Mouse (Mus musculus): ENCODE data around the gene Cavin1. TPM values are rescaled to one million over a fixed set of nuclear protein-coding genes. Genes with fewer than 3 reads are reported as not detected.
A peak's percentile ranks its signal among the peaks of the same experiment; 100 is the strongest.

Cavin1 gene
- polyA plus RNA-seq, 1 experiment from 2014 or later = 348 TPM

DNA sequence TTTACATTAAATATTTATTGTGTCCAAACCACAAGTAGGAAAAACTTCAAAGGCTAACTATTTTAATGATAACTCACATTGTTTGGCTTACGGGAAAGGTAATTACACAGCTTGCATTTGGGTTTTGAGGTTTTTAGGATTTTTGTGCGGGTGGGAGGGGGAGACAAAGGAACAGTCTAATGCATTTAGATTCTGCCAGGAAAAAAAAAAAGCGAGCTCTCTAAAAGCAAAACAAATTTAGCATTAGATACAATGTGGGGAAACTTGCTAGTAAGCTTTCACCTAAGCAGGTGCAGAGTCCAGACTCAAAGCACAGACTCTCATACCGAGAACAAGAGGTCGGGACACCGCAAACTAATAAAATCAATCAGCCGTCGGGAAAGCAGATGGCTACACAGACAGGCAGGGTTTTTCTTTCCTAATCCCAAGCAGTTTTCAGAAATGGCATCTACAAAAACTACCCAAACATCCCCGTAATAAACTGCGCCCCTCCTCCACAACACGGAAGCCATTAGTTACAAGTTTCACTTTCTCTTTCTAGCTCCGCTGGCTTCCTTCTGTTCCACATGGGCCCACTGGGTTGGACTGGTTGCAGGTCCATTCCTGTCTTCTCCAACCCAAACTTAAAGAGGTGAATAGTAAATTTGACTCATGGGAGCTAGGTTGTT lies 39.3 kb downstream of the Cavin1 start:
- WGBS = 71% methylated on average over 12 of the region's 12 CpGs
- Histone ChIP-seq H3K4me3 (peak overlapping the region; percentile 27), H3K9ac (no peak overlapping the region), H3K4me2 (peak overlapping the region; percentile 53), H3K27me3 (replicated peaks) (no peaks in the 10 kb centered on the region), H3K36me3 (peaks cover 14% of the 10 kb centered on the region), H3K9me3 (no peaks in the 10 kb centered on the region), H3K27ac (replicated peaks) (no peak overlapping the region), H3K4me1 (peaks cover 44% of the 10 kb centered on the region)
- no peak for ATAC-seq (ENCODE audit: extremely low read depth, insufficient number of reproducible peaks, low FRiP score, low TSS enrichment)

DNA sequence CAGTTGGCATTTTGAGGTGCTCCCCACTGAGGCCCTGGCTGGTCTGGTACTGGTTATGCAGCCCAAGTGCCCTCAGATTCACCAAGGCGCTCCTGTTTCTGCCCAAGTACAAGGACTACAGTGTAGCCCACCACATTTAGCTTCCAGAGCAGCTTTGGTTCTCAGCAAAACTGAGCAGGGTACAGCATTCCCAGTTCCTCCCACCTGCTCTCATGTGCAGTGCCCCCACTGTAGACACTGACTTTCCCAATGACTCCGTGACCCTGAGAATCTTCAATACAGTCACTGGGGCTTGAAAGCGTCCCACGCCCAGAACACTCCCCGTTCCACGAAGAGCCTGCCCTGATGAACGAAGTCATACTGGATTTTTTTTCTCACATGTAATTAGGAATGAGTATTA lies 40.1 kb downstream of the Cavin1 start:
- WGBS = 74% methylated on average over 7 of the region's 7 CpGs
- no peak for ATAC-seq (ENCODE audit: extremely low read depth, insufficient number of reproducible peaks, low FRiP score, low TSS enrichment)
- Histone ChIP-seq H3K9ac (peak overlapping the region; percentile 24; the same call in 1 of the 2 replicates), H3K4me3 (no peak overlapping the region), H3K27ac (replicated peaks) (no peak overlapping the region), H3K4me2 (no peak overlapping the region), H3K9me3 (no peaks in the 10 kb centered on the region), H3K36me3 (peaks cover 14% of the 10 kb centered on the region), H3K4me1 (peaks cover 37% of the 10 kb centered on the region), H3K27me3 (replicated peaks) (no peaks in the 10 kb centered on the region)

- peaks cover 25% of the 10 kb centered on the region for H3K4me1 ChIP-seq
- peaks cover 16% of the 10 kb centered on the region for H3K36me3 ChIP-seq
- H3K27ac ChIP-seq (replicated peaks) = no peak overlapping the region
- no peak overlapping the region for H3K9ac ChIP-seq
- H3K4me3 ChIP-seq = no peak overlapping the region
- H3K9me3 ChIP-seq = no peaks in the 10 kb centered on the region
- H3K27me3 ChIP-seq (replicated peaks) = no peaks in the 10 kb centered on the region
- ATAC-seq (ENCODE audit: extremely low read depth, insufficient number of reproducible peaks, low FRiP score, low TSS enrichment) = no peak
- 73% methylated on average over 3 of the region's 3 CpGs for WGBS
- no peak overlapping the region for H3K4me2 ChIP-seq
These were observed 43.3 kb downstream of the Cavin1 start for GRCm38 (mm10) chr11:100927386-100927785.

- 88% methylated on average over 1 of the region's 1 CpGs for WGBS
- H3K4me3 ChIP-seq = no peak overlapping the region
- no peak overlapping the region for H3K27ac ChIP-seq (replicated peaks)
- ATAC-seq (ENCODE audit: extremely low read depth, insufficient number of reproducible peaks, low FRiP score, low TSS enrichment) = no peak
- H3K4me1 ChIP-seq = peaks cover 15% of the 10 kb centered on the region
- H3K9ac ChIP-seq = no peak overlapping the region
- H3K36me3 ChIP-seq = peaks cover 10% of the 10 kb centered on the region; the same call in 1 of the 2 replicates
- H3K27me3 ChIP-seq (replicated peaks) = no peaks in the 10 kb centered on the region
- H3K9me3 ChIP-seq = no peaks in the 10 kb centered on the region
- no peak overlapping the region for H3K4me2 ChIP-seq
These were observed 46.2 kb downstream of the Cavin1 start for GRCm38 (mm10) chr11:100924386-100924919.

GRCm38 (mm10) chr11:100920887-100921624 lies 49.6 kb downstream of the Cavin1 start:
- Histone ChIP-seq H3K4me2 (no peak overlapping the region), H3K4me1 (peaks cover 15% of the 10 kb centered on the region), H3K4me3 (no peak overlapping the region), H3K27me3 (replicated peaks) (no peaks in the 10 kb centered on the region), H3K27ac (replicated peaks) (no peak overlapping the region), H3K36me3 (peaks cover 30% of the 10 kb centered on the region), H3K9me3 (no peaks in the 10 kb centered on the region), H3K9ac (no peak overlapping the region)
- WGBS = 80% methylated on average over 4 of the region's 4 CpGs
- ATAC-seq (ENCODE audit: extremely low read depth, insufficient number of reproducible peaks, low FRiP score, low TSS enrichment) = no peak

DNA sequence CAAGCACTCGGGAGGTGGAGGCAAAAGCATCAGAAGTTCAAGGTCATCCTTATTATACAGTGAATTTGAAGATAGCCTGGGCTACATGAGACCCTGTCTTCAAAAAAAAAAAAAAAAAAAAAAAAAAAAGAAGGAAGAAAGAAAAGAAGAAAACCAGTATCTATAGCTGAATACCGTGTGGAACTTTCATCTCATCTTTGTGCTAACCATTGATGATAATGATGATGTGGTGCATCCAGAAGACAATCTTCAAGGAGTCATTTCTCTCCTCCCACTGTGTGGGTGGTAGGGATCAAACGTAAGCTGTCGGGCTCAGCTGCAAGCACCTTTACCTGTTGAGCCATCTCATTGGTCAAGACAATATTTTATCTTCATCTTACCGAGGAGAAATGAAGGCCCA lies 52.7 kb downstream of the Cavin1 start:
- Histone ChIP-seq H3K4me2 (no peak overlapping the region), H3K27ac (replicated peaks) (no peak overlapping the region), H3K9me3 (0 out of 2 replicates have a peak, but pooled peaks cover 4% of the 10 kb centered on the region), H3K27me3 (replicated peaks) (no peaks in the 10 kb centered on the region), H3K36me3 (peaks cover 39% of the 10 kb centered on the region), H3K4me1 (peaks cover 15% of the 10 kb centered on the region), H3K4me3 (no peak overlapping the region), H3K9ac (no peak overlapping the region)
- ATAC-seq (ENCODE audit: extremely low read depth, insufficient number of reproducible peaks, low FRiP score, low TSS enrichment) = no peak
- WGBS = 86% methylated on average over 5 of the region's 5 CpGs

DNA sequence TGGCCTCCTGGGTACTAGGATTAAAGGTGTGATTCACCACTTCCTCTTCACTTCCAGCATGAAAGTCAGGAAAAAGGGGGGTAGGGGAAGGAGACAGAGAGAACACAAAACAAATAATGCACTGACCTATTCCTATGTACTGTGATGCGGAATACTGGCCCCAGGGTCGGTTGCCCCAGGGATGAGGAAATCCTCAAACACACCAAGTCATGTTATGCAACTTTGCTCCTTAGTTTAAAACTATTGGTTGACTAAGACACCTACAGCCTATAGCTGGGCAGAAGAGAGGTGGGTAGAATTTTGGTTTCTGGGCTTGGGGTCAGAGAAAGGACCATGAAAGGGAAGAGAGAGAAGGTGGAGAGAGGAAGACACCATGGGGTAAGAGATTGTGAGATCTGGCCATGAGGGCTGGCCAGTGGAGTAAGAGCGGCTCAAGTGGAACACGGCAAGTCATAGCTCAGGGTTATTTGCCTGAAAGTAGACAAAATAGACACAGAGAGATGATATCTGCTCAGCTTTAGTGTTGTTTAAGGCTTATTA lies 54.2 kb downstream of the Cavin1 start:
- no peaks in the 10 kb centered on the region for H3K27me3 ChIP-seq (replicated peaks)
- no peak for ATAC-seq (ENCODE audit: extremely low read depth, insufficient number of reproducible peaks, low FRiP score, low TSS enrichment)
- H3K4me1 ChIP-seq = peaks cover 22% of the 10 kb centered on the region
- no peak overlapping the region for H3K4me3 ChIP-seq
- 82% methylated on average over 4 of the region's 4 CpGs for WGBS
- no peak overlapping the region for H3K4me2 ChIP-seq
- no peak overlapping the region for H3K27ac ChIP-seq (replicated peaks)
- 0 out of 2 replicates have a peak, but pooled peaks cover 4% of the 10 kb centered on the region for H3K9me3 ChIP-seq
- H3K9ac ChIP-seq = no peak overlapping the region
- peaks cover 35% of the 10 kb centered on the region for H3K36me3 ChIP-seq

GRCm38 (mm10) chr11:100915063-100915462 lies 55.6 kb downstream of the Cavin1 start:
- no peak for ATAC-seq (ENCODE audit: extremely low read depth, insufficient number of reproducible peaks, low FRiP score, low TSS enrichment)
- H3K36me3 ChIP-seq = peaks cover 48% of the 10 kb centered on the region
- no peaks in the 10 kb centered on the region for H3K27me3 ChIP-seq (replicated peaks)
- H3K9ac ChIP-seq = no peak overlapping the region
- H3K4me2 ChIP-seq = no peak overlapping the region
- WGBS = 81% methylated on average over 3 of the region's 3 CpGs
- no peak overlapping the region for H3K4me3 ChIP-seq
- H3K9me3 ChIP-seq = 0 out of 2 replicates have a peak, but pooled peaks cover 4% of the 10 kb centered on the region
- H3K4me1 ChIP-seq = peaks cover 19% of the 10 kb centered on the region
- no peak overlapping the region for H3K27ac ChIP-seq (replicated peaks)

- H3K9me3 ChIP-seq = 0 out of 2 replicates have a peak, but pooled peaks cover 4% of the 10 kb centered on the region
- peaks cover 19% of the 10 kb centered on the region for H3K4me1 ChIP-seq
- peaks cover 55% of the 10 kb centered on the region for H3K36me3 ChIP-seq
- no peaks in the 10 kb centered on the region for H3K27me3 ChIP-seq (replicated peaks)
- ATAC-seq (ENCODE audit: extremely low read depth, insufficient number of reproducible peaks, low FRiP score, low TSS enrichment) = no peak
- H3K4me3 ChIP-seq = no peak overlapping the region
- no peak overlapping the region for H3K27ac ChIP-seq (replicated peaks)
- WGBS = 74% methylated on average over 5 of the region's 5 CpGs
- H3K9ac ChIP-seq = no peak overlapping the region
- H3K4me2 ChIP-seq = no peak overlapping the region
These were observed 56.3 kb downstream of the Cavin1 start for GRCm38 (mm10) chr11:100914415-100914814.

- peak overlapping the region; percentile 29 for H3K4me2 ChIP-seq
- H3K4me1 ChIP-seq = peaks cover 19% of the 10 kb centered on the region
- peaks cover 58% of the 10 kb centered on the region for H3K36me3 ChIP-seq
- no peak overlapping the region for H3K4me3 ChIP-seq
- 38% methylated on average over 17 of the region's 17 CpGs for WGBS
- H3K9me3 ChIP-seq = 0 out of 2 replicates have a peak, but pooled peaks cover 4% of the 10 kb centered on the region
- peak; percentile 70; the same call in 1 of the 2 replicates for ATAC-seq (ENCODE audit: extremely low read depth, insufficient number of reproducible peaks, low FRiP score, low TSS enrichment)
- peak overlapping the region; percentile 88 for H3K27ac ChIP-seq (replicated peaks)
- no peaks in the 10 kb centered on the region for H3K27me3 ChIP-seq (replicated peaks)
- no peak overlapping the region for H3K9ac ChIP-seq
These were observed 58.1 kb downstream of the Cavin1 start for GRCm38 (mm10) chr11:100912401-100913155.

GRCm38 (mm10) chr11:100908567-100908966 lies 62.1 kb downstream of the Cavin1 start:
- H3K4me1 ChIP-seq = peaks cover 15% of the 10 kb centered on the region
- no peak for ATAC-seq (ENCODE audit: extremely low read depth, insufficient number of reproducible peaks, low FRiP score, low TSS enrichment)
- H3K9ac ChIP-seq = no peak overlapping the region
- no peak overlapping the region for H3K4me3 ChIP-seq
- 85% methylated on average over 9 of the region's 9 CpGs for WGBS
- no peaks in the 10 kb centered on the region for H3K27me3 ChIP-seq (replicated peaks)
- H3K36me3 ChIP-seq = peaks cover 74% of the 10 kb centered on the region
- no peaks in the 10 kb centered on the region for H3K9me3 ChIP-seq
- H3K27ac ChIP-seq (replicated peaks) = no peak overlapping the region
- H3K4me2 ChIP-seq = no peak overlapping the region
